Mouse (Mus musculus) forebrain, embryonic 11.5 days (tissue): ENCODE results near the gene Stk11. TPM values are rescaled to one million over a fixed set of nuclear protein-coding genes. Genes with fewer than 3 reads are reported as not detected.
A peak's percentile ranks its signal among the peaks of the same experiment; 100 is the strongest.

Source experiments
- ATAC-seq: fragments of 200-750 bp; cut with Nextera tagmentation; replicated peaks from 2 replicates; pipeline ENCODE4 v1.8.0; 2017; ENCODE audit warnings: moderate TSS enrichment; ENCODE audit not compliant: low FRiP score
- DNase-seq: peaks from one replicate; pipeline ENCODE4 v3.0.0-alpha.2; 2017; ENCODE audit warnings: low spot score
- H3K27ac ChIP-seq: fragments of 300-500 bp; sonication (generic); 2 replicates; pipeline ENCODE4 v1.5.1; 2014; ENCODE audit warnings: low read depth, low read length
- H3K27me3 ChIP-seq: fragments of 300-500 bp; sonication (generic); 2 replicates; pipeline ENCODE4 v1.6.1; 2014; ENCODE audit warnings: mild to moderate bottlenecking, low read length, mixed read lengths; ENCODE audit not compliant: control insufficient read depth, insufficient read depth
- H3K36me3 ChIP-seq: fragments of 300-500 bp; sonication (generic); 2 replicates; pipeline ENCODE4 v1.6.1; 2014; ENCODE audit warnings: mild to moderate bottlenecking, low read length, moderate library complexity, mixed read lengths; ENCODE audit not compliant: control insufficient read depth, insufficient read depth
- H3K4me1 ChIP-seq: fragments of 300-500 bp; sonication (generic); replicated peaks from 2 replicates; pipeline ENCODE4 v1.6.1; 2014; ENCODE audit warnings: low read length, mixed read lengths; ENCODE audit not compliant: control insufficient read depth, insufficient read depth
- H3K4me2 ChIP-seq: fragments of 300-500 bp; sonication (generic); 2 replicates; pipeline ENCODE4 v1.6.1; 2014; ENCODE audit warnings: low read depth, mild to moderate bottlenecking, low read length, moderate library complexity, mixed read lengths; ENCODE audit not compliant: severe bottlenecking
- H3K4me3 ChIP-seq: fragments of 300-500 bp; sonication (generic); 2 replicates; pipeline ENCODE4 v1.5.1; 2014; ENCODE audit warnings: low read depth, low read length
- H3K9ac ChIP-seq: fragments of 300-500 bp; sonication (generic); 2 replicates; pipeline ENCODE4 v1.6.1; 2014; ENCODE audit warnings: low read length
- H3K9me3 ChIP-seq: fragments of 300-500 bp; sonication (generic); 2 replicates; pipeline ENCODE4 v1.6.1; 2016; ENCODE audit warnings: low read length, mixed read lengths; ENCODE audit not compliant: control insufficient read depth
- WGBS: fragments of 180-500 bp; shearing (Covaris S2); extraction: QIAGEN DNeasy Blood & Tissue Kit; methylation state at CpG from one replicate; pipeline ENCODE4 v1.1.7; 2014; 5-methylcytosine and 5-hydroxymethylcytosine counted together
- polyA plus RNA-seq: library from polyadenylated mRNA; unstranded; fragments of >200 nt; fragmentation: Nextera tagmentation; extraction: Ambion mirVana; gene quantifications from 2 replicates; pipeline ENCODE4 v1.2.1, GENCODE M21; 2014

Gene Stk11
- polyA plus RNA-seq, 1 experiment from 2014 or later: 26.5 TPM

DNA sequence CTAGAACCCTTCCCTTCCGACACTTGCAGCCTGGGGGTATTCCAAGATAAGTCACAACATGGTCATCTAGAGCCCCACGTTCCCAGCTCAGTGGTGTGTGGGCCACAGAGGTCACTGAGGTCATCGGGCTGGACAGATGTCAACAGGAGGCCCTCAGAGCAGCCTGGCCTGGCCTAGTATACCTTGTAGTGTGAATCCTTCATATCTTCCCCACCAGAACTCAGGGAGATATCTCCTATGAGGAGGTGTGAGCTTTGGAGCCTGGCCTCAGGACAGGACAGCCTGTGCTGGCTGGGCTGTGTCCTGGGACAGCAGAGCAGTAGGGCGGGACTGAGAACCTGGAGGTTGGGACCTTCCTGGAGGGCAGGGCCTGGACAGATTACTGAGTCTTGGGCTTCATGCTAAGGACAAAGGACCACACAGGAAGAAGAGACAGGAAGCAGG lies 31.0 kb downstream of the Stk11 start:
- ATAC-seq (no peak), DNase-seq (no peak)
- H3K27ac ChIP-seq: 0 out of 2 replicates have a peak overlapping the region, but pooled peaks have one; percentile 5
- H3K9me3 ChIP-seq: no peaks in the 10 kb centered on the region
- H3K9ac ChIP-seq: no peak overlapping the region
- no peaks in the 10 kb centered on the region for H3K27me3 ChIP-seq
- peaks cover 4% of the 10 kb centered on the region; the same call in 1 of the 2 replicates for H3K36me3 ChIP-seq
- 82% methylated on average over 4 of the region's 4 CpGs for WGBS
- peaks cover 16% of the 10 kb centered on the region for H3K4me1 ChIP-seq
- no peak overlapping the region for H3K4me3 ChIP-seq
- H3K4me2 ChIP-seq: no peak overlapping the region

DNA sequence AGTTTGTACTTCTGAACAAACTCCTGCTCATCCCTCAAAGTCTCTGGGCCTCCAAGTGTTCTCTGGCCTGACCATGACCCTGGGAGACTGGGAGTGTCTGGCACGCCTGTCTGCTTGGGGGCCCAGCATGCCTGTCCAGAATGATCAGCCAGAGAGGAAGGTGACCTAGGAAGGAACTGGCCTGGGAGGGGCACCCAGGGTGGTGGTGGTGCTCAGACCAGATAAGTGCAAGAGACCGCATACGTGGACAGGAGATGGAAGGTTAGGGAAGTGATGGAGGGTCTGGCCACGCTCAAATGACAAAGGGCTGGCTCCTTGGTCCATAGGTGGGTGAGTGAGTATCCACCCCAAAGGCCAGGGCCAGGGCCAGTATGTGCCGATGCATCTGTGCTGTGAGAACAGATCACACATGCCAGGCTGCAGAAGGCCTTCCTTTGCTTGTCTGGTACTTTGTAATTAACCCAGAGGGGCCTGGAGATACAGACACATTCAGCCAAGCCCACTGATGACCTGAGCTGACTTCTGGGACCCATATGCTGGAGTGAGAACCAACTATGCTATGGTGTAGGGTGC lies 31.6 kb downstream of the Stk11 start:
- ATAC-seq (no peak), DNase-seq (peak; percentile 61)
- H3K4me3 ChIP-seq: peak overlapping the region; percentile 99
- H3K4me2 ChIP-seq: peak overlapping the region; percentile 65
- H3K9ac ChIP-seq: peak overlapping the region; percentile 95; the same call in 1 of the 2 replicates
- H3K4me1 ChIP-seq: peaks cover 16% of the 10 kb centered on the region
- WGBS: 75% methylated on average over 5 of the region's 5 CpGs
- no peaks in the 10 kb centered on the region for H3K9me3 ChIP-seq
- H3K27ac ChIP-seq: peak overlapping the region; percentile 100
- no peaks in the 10 kb centered on the region for H3K27me3 ChIP-seq
- H3K36me3 ChIP-seq: peaks cover 7% of the 10 kb centered on the region

DNA sequence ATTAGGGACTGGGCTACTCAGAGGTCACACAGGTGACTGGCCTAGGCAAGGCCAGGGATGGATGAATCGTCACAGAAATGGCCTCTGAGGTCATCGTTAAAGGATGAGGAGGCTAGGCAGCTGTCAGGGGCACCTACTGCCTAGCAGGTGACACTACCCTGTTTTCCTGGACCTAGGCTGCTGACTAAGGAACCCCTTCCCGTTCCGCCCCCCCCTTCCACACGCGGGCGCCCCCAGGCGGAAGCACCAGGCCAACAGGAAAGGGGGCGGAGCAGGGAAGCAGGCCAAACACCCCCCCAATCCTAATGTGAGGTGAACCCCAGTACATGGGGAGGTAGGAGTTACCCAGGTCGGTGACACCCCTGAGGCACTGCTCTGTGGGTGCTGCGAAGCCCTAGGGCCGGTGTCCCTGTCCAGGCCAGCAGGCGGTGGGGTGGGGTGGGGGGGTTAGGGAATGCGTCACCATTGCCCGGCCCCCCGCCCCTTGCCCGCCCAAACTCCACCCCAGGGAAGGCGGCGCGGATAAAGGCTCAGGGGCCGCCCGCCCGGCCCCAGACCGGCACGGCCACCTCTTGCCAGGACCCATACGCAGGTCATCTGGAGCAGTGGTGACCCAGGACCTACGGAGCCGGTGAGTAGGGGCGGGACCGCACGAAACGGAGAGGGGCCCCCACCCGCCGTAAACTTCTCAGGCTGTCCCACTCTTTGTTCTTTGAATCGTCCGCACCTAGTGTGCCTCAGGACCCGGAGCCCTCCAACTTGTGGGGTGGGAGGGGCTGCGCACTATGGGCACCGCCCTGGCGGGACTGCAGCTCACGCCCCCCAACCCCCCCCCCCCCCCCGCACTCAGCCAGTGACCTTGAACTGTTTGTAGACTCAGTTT lies 32.4 kb downstream of the Stk11 start, which contains the start of gene Midn:
Midn (plus strand) TSS at position 554 of the 883 bp plus-strand sequence.
- Histone ChIP-seq H3K36me3 (peaks cover 10% of the 10 kb centered on the region), H3K27me3 (no peaks in the 10 kb centered on the region), H3K9ac (peak within 1 kb of the TSS; percentile 95), H3K27ac (peak within 1 kb of the TSS; percentile 100), H3K4me1 (peaks cover 19% of the 10 kb centered on the region), H3K4me2 (peak within 1 kb of the TSS; percentile 65), H3K4me3 (peak within 1 kb of the TSS; percentile 99), H3K9me3 (no peaks in the 10 kb centered on the region)
- DNase-seq (peak; percentile 88), ATAC-seq (peak; percentile 28)
- under 1% methylated on average over 37 of the region's 42 CpGs for WGBS

- Histone ChIP-seq H3K36me3 (peaks cover 18% of the 10 kb centered on the region), H3K4me2 (peak overlapping the region; percentile 65), H3K4me3 (peak overlapping the region; percentile 99), H3K4me1 (peaks cover 26% of the 10 kb centered on the region), H3K9me3 (no peaks in the 10 kb centered on the region), H3K27me3 (no peaks in the 10 kb centered on the region), H3K9ac (peak overlapping the region; percentile 95), H3K27ac (peak overlapping the region; percentile 100)
- ATAC-seq: peak; percentile 45
- under 1% methylated on average over 56 of the region's 57 CpGs for WGBS
- DNase-seq: peak; percentile 97
Observed at GRCm38 (mm10) chr10:80148610-80149290, 33.1 kb downstream of the Stk11 start.

DNA sequence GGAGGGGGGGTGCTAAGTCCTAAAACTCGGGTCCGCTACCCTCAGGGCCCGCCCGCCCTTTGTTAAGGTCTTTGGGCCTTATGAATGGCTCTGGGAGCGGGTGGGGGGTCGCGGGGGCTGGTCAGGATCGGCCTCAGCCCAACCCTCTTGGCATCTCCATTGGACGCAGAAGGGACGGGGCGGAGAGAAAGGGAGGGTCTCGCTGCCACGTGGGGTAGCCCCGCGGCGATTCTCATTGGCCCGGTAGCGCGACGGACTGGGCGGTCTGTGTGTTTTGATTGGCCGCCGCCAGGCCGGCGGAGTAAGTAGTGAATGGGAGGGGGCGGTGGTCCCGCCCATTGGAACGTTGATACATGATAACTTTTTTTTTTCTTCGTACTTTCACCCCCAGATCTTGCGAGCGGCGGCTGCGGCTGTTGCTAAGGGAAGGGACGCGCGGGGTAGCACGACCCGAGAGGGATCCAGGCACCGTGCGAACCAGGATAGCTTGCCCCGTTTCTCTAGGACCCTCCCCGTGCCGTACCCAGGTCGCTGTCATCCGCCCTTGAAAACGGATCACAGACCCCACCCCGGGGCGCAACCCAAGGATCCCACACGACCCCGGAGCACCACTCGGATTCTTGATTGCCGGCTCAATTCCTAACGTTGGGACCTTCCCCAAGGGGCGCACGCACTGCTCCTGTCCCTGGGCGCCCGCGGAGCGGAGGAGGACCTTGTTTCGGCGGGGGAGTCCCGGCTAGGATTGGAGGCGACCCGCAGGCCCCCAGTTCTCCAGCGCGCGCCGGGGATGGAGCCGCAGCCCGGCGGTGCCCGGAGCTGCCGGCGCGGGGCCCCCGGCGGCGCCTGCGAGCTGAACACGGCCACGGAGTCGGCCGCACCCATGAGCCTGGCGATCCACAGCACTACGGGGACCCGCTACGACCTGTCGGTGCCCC lies 34.0 kb downstream of the Stk11 start:
- DNase-seq (peak; percentile 99), ATAC-seq (peak; percentile 80)
- Histone ChIP-seq H3K4me1 (peaks cover 33% of the 10 kb centered on the region), H3K27me3 (no peaks in the 10 kb centered on the region), H3K9ac (peak overlapping the region; percentile 100), H3K36me3 (peaks cover 23% of the 10 kb centered on the region), H3K4me3 (peak overlapping the region; percentile 99), H3K9me3 (no peaks in the 10 kb centered on the region), H3K4me2 (peak overlapping the region; percentile 73), H3K27ac (peak overlapping the region; percentile 100)
- WGBS: under 1% methylated on average over 88 of the region's 88 CpGs

- WGBS: under 1% methylated on average over 55 of the region's 71 CpGs
- peak overlapping the region; percentile 73 for H3K4me2 ChIP-seq
- ATAC-seq (peak; percentile 22), DNase-seq (peak; percentile 97)
- peaks cover 39% of the 10 kb centered on the region for H3K4me1 ChIP-seq
- H3K9ac ChIP-seq: peak overlapping the region; percentile 100
- H3K9me3 ChIP-seq: no peaks in the 10 kb centered on the region
- H3K4me3 ChIP-seq: peak overlapping the region; percentile 99
- H3K27me3 ChIP-seq: no peaks in the 10 kb centered on the region
- H3K36me3 ChIP-seq: peaks cover 33% of the 10 kb centered on the region
- H3K27ac ChIP-seq: peak overlapping the region; percentile 99
Observed at GRCm38 (mm10) chr10:80150226-80151210, 34.9 kb downstream of the Stk11 start.
